In genomic region chr17:66241868-66242622, GRCm38 (mm10) we compare ENCODE assay signal across 9 mouse cellular contexts.
A peak's percentile ranks its signal among the peaks of the same experiment; 100 is the strongest.
DNase-seq lines count a peak whose midpoint lies in the region; ATAC-seq lines count a peak whose summit lies in the region.
"Had no signal": no experiment of that assay in that cellular context is flagged by ENCODE, and none has a peak within 500 bp of the region (broad histone marks: within the 10 kb centered on the region; RNA-seq: fewer than 3 reads in every experiment).

No protein-coding gene starts in this region.

- H3K9me3 ChIP-seq in embryonic facial prominence, embryonic 13.5 days = no peaks in the 10 kb centered on the region
- no peaks in the 10 kb centered on the region for H3K9me3 ChIP-seq in kidney, embryonic 15.5 days (replicated peaks)
- no peaks in the 10 kb centered on the region for H3K9me3 ChIP-seq in neural tube, embryonic 12.5 days
- H3K9me3 ChIP-seq in liver, embryonic 12.5 days (replicated peaks) = no peaks in the 10 kb centered on the region

- 13% methylated on average over 9 of the region's 9 CpGs for WGBS in embryonic facial prominence, embryonic 13.5 days
- WGBS in kidney, embryonic 15.5 days = 13% methylated on average over 9 of the region's 9 CpGs
- WGBS in neural tube, embryonic 12.5 days = 21% methylated on average over 9 of the region's 9 CpGs
- 25% methylated on average over 9 of the region's 9 CpGs for WGBS in liver, embryonic 12.5 days (ENCODE audit: insufficient replicate concordance)

- H3K4me3 ChIP-seq in embryonic facial prominence, embryonic 13.5 days = no peak overlapping the region
- peak overlapping the region; percentile 11; the same call in 1 of the 2 replicates for H3K4me3 ChIP-seq in kidney, embryonic 15.5 days (replicated peaks)
- H3K4me3 ChIP-seq in neural tube, embryonic 12.5 days = no peak overlapping the region
- H3K4me3 ChIP-seq in liver, embryonic 12.5 days = no peak overlapping the region

- peak; percentile 35 for DNase-seq in gastrocnemius, postnatal 25 days
- no peak for DNase-seq in gastrocnemius, postnatal 4 days (ENCODE audit: low spot score in 2 of 2)
- no peak for DNase-seq in right cerebral cortex, postnatal 4 days
- no peak for DNase-seq in left cerebral cortex, postnatal 25 days (ENCODE audit: low spot score in 2 of 2)

- H3K36me3 ChIP-seq in embryonic facial prominence, embryonic 13.5 days = no peaks in the 10 kb centered on the region
- H3K36me3 ChIP-seq in kidney, embryonic 15.5 days = no peaks in the 10 kb centered on the region
- H3K36me3 ChIP-seq in neural tube, embryonic 12.5 days = no peaks in the 10 kb centered on the region
- no peaks in the 10 kb centered on the region for H3K36me3 ChIP-seq in liver, embryonic 12.5 days

- peaks cover 8% of the 10 kb centered on the region for H3K4me1 ChIP-seq in embryonic facial prominence, embryonic 13.5 days
- H3K4me1 ChIP-seq in kidney, embryonic 15.5 days = peaks cover 16% of the 10 kb centered on the region
- peaks cover 8% of the 10 kb centered on the region for H3K4me1 ChIP-seq in neural tube, embryonic 12.5 days
- no peaks in the 10 kb centered on the region for H3K4me1 ChIP-seq in liver, embryonic 12.5 days

- H3K27ac ChIP-seq in embryonic facial prominence, embryonic 13.5 days = no peak overlapping the region
- no peak overlapping the region for H3K27ac ChIP-seq in kidney, embryonic 15.5 days
- no peak overlapping the region for H3K27ac ChIP-seq in neural tube, embryonic 12.5 days
- H3K27ac ChIP-seq in liver, embryonic 12.5 days = no peak overlapping the region
- H3K27ac ChIP-seq: macrophage had no signal

- ATAC-seq in embryonic facial prominence, embryonic 13.5 days (ENCODE audit: insufficient number of reproducible peaks, insufficient read depth, low FRiP score, low TSS enrichment, low read depth) = no peak
- ATAC-seq in kidney, embryonic 15.5 days (replicated peaks; ENCODE audit: low FRiP score) = no peak
- ATAC-seq in neural tube, embryonic 12.5 days (ENCODE audit: low FRiP score, low read depth) = no peak
- ATAC-seq in liver, embryonic 12.5 days = no peak

- no peaks in the 10 kb centered on the region for H3K27me3 ChIP-seq in embryonic facial prominence, embryonic 13.5 days
- no peaks in the 10 kb centered on the region for H3K27me3 ChIP-seq in kidney, embryonic 15.5 days
- no peaks in the 10 kb centered on the region for H3K27me3 ChIP-seq in neural tube, embryonic 12.5 days (replicated peaks)
- peaks cover 18% of the 10 kb centered on the region for H3K27me3 ChIP-seq in liver, embryonic 12.5 days (replicated peaks)

- H3K4me2 ChIP-seq in embryonic facial prominence, embryonic 13.5 days = 0 out of 2 replicates have a peak overlapping the region, but pooled peaks have one; percentile 7
- peak overlapping the region; percentile 41 for H3K4me2 ChIP-seq in kidney, embryonic 15.5 days
- peak overlapping the region; percentile 2 for H3K4me2 ChIP-seq in neural tube, embryonic 12.5 days (replicated peaks)
- no peak overlapping the region for H3K4me2 ChIP-seq in liver, embryonic 12.5 days

- H3K9ac ChIP-seq in embryonic facial prominence, embryonic 13.5 days = no peak overlapping the region
- H3K9ac ChIP-seq in kidney, embryonic 15.5 days = no peak overlapping the region; the same call in 1 of the 2 replicates
- H3K9ac ChIP-seq in neural tube, embryonic 12.5 days = no peak overlapping the region
- no peak overlapping the region for H3K9ac ChIP-seq in liver, embryonic 12.5 days

- intact Hi-C loops in left cerebral cortex, postnatal 25 days (cut with DNase I) = no loop called here
